Mouse (Mus musculus): ENCODE measurements at regions not wholly inside any gene's neighbourhood (a gene's known extent, or its start where the extent isn't known, plus 50 kb on each side); places are given as distances from the start of the nearest gene placed in this dataset.

DNA sequence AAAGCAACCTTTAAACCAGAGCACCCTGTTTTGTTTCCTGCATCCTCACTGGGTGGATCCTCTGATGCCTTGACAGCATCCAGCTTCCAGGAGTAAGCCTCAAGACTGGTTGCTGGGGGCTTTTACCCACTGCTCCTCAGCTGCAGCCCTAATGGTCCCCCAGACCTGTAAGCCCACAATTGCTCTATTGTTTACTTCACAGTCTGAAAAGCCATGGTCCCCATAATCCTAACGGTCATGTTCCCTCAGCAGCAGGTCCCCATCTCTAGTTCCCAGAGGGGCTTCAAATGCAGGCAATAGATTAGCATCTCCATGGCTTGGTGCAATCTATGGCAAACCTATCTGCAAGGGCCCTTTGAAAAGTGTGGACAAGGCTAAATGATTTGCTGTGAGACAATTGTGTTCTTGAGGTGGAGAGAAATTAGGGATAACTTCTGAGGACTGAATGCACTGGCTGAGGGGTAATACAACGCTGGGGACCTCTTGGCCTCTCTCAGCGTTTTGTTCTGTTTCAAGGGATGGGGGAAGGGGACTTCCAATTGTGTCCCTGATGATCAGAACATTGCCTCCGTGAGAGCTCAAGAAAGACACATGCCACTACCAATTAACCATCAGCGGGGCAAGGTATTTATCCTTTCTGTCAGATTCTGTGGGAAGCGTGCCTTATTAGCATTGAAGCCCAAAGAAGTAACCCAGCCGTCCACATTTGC, 341.1 kb upstream of the Adgrl2 start:
- no peak for DNase-seq (ENCODE audit: low read depth in 2 of 2, low spot score in 2 of 2)

DNA sequence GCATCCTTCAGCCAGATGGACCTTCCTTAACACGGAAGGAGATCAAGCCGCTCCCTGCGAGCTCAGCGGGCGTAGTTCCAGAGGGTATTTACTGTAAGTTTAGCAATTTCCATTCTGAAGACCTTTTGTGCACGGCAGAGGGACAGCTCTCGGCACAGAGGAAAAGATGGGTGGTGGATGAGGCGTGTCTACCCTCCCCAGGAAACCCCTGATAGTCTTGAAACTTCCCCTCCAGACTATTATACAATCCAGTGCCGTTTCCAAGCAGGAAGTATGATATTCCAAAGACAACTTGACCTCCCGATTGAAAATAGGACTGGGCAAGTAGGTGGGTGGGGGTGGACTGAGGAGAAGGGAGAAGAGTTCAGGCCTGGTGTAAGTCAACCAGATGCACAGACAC, 340.4 kb upstream of the Adgrl2 start:
- DNase-seq (ENCODE audit: low read depth in 2 of 2, low spot score in 2 of 2) = no peak

GRCm38 (mm10) chr3:149330041-149330440, 339.7 kb upstream of the Adgrl2 start:
- no peak for DNase-seq (ENCODE audit: low read depth in 2 of 2, low spot score in 2 of 2)

- no peak for DNase-seq (ENCODE audit: low read depth in 2 of 2, low spot score in 2 of 2)
Measured at GRCm38 (mm10) chr3:149329615-149330014, 339.3 kb upstream of the Adgrl2 start.

DNA sequence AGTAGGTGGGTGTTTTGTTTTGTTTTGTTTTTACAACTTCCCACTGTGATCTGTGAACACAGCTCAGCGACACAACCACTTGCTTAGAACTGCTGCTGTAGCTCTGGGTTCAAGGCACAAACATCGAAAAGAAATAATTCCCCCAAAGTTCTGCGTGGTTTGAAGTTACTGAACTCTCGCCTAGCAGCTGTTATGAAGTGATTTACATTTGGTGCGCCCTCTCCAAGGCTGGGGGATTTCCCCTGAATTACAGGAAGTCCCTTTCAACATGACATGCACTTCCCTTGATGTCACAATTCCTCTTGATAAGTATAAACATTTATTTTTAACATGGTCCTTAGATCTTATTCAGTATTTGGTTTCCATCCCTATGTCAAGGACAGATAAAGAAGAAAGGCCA, 336.3 kb upstream of the Adgrl2 start:
- peak; percentile 2 to 3 for DNase-seq (ENCODE audit: low read depth in 2 of 2, low spot score in 2 of 2)

GRCm38 (mm10) chr3:149324088-149324487, 333.7 kb upstream of the Adgrl2 start:
- DNase-seq (ENCODE audit: low read depth in 2 of 2, low spot score in 2 of 2) = no peak

GRCm38 (mm10) chr3:149318728-149319127, 328.4 kb upstream of the Adgrl2 start:
- DNase-seq (ENCODE audit: low read depth in 2 of 2, low spot score in 2 of 2) = no peak

DNA sequence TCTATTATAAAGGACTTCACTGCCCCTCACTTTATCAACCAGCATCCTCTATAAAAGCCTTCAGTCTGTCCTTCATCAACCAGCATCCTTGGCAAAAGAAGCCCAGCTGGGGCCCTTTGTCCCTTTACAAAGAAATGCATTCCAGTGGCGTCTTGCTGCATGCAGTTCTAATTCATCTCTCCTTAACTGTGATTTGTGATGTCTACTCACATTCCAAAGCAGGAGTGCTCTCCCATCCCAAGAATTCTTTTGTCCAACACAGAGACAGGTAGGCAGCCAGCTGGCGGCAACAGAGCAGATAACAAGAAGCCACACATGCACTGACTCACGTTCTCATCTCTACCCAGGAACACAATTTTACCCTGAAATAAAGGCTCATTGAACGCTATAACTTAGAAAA, 323.9 kb upstream of the Adgrl2 start:
- no peak for DNase-seq (ENCODE audit: low read depth in 2 of 2, low spot score in 2 of 2)

DNA sequence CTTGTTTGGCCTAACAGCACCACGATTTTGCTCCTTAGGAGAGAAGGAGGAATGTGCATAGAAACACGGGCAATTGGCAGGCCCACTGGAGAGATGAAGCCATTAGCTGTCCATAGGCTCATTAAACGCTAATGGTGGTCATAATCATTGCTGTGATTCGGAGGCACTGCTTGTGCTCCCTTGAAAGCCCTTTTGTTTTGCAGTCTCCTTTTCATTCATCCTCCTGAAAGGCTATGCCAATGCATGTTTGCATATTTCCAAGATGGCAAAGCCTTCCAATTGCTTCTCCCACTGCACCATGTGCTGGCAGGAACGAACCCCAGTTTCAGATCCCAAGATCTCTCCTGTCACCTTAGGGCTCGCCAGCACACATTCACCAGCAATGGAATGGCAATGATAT, 322.9 kb upstream of the Adgrl2 start:
- DNase-seq (ENCODE audit: low read depth in 2 of 2, low spot score in 2 of 2) = no peak

DNA sequence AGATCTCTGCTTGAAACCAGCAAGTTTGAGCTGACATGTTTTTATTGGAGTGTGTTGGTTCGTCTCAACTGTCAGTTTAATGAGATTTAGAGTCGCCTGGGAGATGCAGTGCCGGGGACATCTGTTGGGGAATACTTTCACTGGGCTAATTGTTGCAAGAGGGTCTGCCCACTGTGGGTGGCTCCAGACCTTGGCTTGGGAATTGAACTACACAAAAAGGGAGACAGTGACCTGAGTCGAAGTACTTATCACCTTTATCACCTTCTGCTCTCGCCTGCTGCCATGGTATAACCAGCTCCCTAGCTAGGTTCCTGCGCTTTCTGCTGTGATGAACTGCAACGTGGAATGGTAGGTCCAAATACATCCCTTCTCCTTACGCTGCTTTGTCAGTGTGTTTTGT, 321.2 kb upstream of the Adgrl2 start:
- DNase-seq (ENCODE audit: low read depth in 2 of 2, low spot score in 2 of 2) = no peak

- no peak for DNase-seq (ENCODE audit: low read depth in 2 of 2, low spot score in 2 of 2)
Measured at GRCm38 (mm10) chr3:149306709-149307108, 316.4 kb upstream of the Adgrl2 start.

DNA sequence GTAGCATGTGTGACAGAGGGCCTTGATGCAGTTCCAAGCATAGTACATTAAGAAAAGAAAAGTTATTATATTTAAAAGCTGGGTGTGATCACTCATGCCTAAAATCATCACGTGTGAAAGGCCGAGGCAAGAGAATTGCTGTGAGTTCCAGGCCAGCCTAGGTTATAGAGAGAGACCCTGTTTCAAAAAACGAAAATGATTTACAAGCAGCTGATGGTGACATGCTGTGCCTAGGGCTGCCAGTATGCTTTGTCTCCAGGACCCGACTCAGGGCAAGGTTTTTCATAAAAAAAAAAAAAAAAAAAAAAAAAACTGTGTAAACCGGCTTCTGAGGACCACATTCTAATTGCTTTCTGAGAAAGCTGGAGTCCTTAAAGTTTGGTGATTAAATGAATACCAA, 315.9 kb upstream of the Adgrl2 start:
- DNase-seq (ENCODE audit: low read depth in 2 of 2, low spot score in 2 of 2) = no peak

- DNase-seq (ENCODE audit: low read depth in 2 of 2, low spot score in 2 of 2) = no peak
Measured at GRCm38 (mm10) chr3:149305440-149305839, 315.1 kb upstream of the Adgrl2 start.

DNA sequence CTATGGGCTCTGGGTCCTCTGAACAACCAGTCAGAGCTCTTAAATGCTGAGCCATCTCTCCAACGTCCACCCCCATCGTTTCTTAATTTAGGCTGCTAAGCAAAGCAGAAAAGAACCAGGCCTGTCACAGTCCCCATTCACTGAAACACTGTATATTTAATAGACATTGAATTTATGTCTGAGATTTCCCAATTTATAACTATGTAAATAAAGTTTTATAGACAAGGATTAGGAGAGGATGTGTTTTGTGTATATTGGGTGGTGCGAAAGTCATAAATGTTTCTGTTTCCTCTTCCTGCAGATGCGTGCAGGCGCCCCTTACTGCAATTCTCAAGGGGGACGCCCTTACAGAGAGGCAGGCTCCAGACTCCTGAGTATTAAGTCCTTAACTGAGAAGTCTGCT, 314.7 kb upstream of the Adgrl2 start:
- DNase-seq (ENCODE audit: low read depth in 2 of 2, low spot score in 2 of 2) = no peak

DNA sequence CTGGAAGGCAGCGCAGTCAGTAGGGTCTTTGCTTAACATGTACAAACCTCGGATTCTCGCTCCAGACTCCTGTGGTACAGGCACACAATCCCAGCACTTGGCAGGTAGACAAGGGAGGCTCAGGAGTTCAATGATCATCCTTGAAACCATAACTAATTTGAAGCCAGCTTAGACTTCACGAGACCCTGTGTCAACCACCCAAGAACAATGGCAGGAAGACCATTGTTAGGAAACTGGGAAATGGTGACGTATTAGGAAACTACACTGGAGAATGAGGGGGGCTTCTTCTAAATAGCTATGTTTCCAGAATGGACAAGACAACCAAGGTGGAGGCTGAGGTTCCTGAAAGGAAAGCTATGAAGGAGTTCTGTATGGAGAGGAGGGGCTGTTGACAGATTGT, 313.1 kb upstream of the Adgrl2 start:
- DNase-seq (ENCODE audit: low read depth in 2 of 2, low spot score in 2 of 2) = no peak

DNA sequence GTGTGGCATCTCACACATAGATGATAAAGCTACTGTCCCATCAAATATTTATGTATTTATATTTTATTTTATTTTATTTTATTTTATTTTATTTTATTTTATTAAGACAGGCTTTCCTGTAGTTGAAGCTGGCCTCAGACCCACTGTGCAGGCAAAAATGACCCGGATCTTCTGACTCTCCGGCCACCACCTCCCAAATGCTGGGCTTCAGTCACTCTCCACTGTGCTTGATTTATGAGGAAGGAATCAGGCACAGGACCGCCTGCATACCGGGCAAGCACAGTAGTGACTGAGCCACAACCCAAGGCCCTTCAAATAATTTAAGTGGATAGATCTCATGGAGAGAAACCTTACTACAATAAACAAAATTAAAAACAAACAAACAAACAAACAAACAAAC, 309.6 kb upstream of the Adgrl2 start:
- no peak for DNase-seq (ENCODE audit: low read depth in 2 of 2, low spot score in 2 of 2)

GRCm38 (mm10) chr3:149296419-149296962, 306.1 kb upstream of the Adgrl2 start:
- no peak for DNase-seq (ENCODE audit: low read depth in 2 of 2, low spot score in 2 of 2)

GRCm38 (mm10) chr3:149295942-149296341, 305.6 kb upstream of the Adgrl2 start:
- no peak for DNase-seq (ENCODE audit: low read depth in 2 of 2, low spot score in 2 of 2)

DNA sequence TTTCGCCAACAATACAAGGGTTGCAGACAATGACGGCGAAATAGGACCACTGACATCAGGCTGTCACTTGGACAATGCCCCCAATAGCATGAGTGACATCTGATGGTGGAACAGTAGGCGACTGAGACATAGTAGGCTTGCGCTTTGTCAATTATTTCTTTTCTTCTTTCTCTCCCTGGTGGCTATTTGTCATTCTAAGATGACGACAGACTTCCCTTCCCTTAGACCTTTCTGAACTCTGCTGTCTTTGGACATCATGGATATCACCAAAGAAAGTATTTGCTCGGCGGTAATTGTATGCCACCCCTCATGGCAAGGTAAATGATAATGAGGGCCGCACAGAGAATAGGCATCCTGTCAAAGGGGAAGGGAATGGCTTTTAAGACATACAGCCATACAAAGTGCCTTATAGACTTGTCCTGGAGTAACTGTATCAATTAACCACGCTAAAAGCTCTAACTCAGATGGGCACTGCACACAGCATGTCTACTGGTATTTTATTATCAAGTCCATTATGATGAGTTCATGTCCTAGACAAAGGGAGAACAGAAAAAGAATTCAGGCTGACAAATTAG, 305.0 kb upstream of the Adgrl2 start:
- DNase-seq (ENCODE audit: low read depth in 2 of 2, low spot score in 2 of 2) = no peak

- no peak for DNase-seq (ENCODE audit: low read depth in 2 of 2, low spot score in 2 of 2)
Measured at GRCm38 (mm10) chr3:149294445-149294844, 304.1 kb upstream of the Adgrl2 start.

DNA sequence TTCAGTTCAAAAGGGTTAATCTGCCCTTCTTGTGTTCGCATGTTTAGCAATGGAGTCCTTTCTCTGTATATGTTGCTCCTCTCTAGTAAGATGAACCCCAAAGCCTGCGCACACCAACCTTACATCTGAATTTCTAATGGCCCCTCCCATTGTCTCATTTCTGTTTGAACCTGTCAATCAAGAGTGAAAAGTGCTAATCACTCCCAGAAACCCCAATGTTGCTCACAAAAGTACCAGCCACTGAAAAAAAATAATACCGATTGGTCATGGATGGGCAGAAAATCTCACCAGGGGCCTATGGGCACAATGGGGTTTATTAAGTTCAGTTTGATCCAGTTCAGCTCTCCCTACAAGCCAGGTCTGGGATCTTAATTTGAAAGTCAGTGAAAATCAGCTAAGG, 302.1 kb upstream of the Adgrl2 start:
- DNase-seq (ENCODE audit: low read depth in 2 of 2, low spot score in 2 of 2) = no peak

DNA sequence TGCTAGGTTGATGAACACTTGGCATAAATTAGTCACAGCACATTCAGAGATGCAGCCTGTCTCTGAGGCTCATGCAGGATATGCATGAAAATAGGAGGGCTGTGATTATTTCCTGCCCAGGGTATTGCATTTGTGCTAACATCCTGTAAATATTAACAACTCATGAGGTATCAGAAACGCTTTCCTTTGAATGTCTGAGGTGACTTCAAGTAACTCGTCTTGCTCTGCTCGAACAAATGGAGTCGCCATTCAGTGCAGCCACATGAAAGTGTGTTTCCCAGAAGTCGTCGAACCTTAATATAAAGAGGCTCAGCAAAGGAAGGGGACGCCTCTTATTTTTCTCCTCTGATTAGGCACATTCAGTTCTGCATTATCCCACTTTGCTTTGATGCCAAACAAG, 301.1 kb upstream of the Adgrl2 start:
- no peak for DNase-seq (ENCODE audit: low read depth in 2 of 2, low spot score in 2 of 2)

DNA sequence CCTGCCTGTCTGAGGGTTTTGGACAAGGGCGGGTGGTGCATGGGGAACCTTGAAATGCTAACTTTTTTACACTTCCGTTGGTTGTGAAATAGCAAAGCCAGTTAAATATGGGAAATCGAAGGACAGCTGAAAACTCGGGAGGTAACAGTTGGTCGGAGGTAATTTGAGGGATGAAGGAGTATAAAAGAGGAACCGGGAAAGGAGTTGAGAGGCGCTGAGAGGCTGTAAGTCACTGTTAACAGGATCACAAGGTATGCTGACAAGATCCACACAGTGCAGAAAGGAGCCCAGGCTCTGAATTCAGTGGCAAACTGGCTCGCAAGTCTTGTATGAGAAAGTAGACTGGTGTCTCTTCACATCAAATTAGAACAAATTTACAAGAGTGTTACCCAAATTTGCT, 299.9 kb upstream of the Adgrl2 start:
- DNase-seq (ENCODE audit: low read depth in 2 of 2, low spot score in 2 of 2) = no peak

Measured in CD8-positive naive resting alpha-beta T cell, adult 2 months (primary cell).